Mouse (Mus musculus): ENCODE data around the gene Rpe65. TPM values are rescaled to one million over a fixed set of nuclear protein-coding genes. Genes with fewer than 3 reads are reported as not detected.

Rpe65 gene
- total RNA-seq (2021): not detected

- no peak for DNase-seq
These were observed at the start of gene Rpe65 for GRCm38 (mm10) chr3:159598875-159599274. Gene Rpe65 (plus strand): TSS chr3:159599175.

- DNase-seq: no peak
These were observed 48.8 kb upstream of the Rpe65 start for GRCm38 (mm10) chr3:159550224-159550623.

GRCm38 (mm10) chr3:159614977-159615376 is 16.0 kb downstream of the Rpe65 start:
- DNase-seq: no peak

- no peak for DNase-seq
These were observed 22.1 kb downstream of the Rpe65 start for GRCm38 (mm10) chr3:159621026-159621425.

- no peak for DNase-seq
These were observed 25.0 kb downstream of the Rpe65 start for GRCm38 (mm10) chr3:159624010-159624409.

GRCm38 (mm10) chr3:159660741-159661140 is 61.8 kb downstream of the Rpe65 start:
- no peak for DNase-seq

- no peak for DNase-seq
These were observed 64.4 kb downstream of the Rpe65 start for GRCm38 (mm10) chr3:159663333-159663732.

Other genes with a start within 250 kb of the Rpe65 start
- gene Depdc1a, start 103.7 kb upstream of the Rpe65 start, total RNA-seq (2021): under 1 TPM in 1 of 2 experiments, not detected in 1; 0.20 TPM
- gene Wls, start 240.5 kb downstream of the Rpe65 start, total RNA-seq (2021): 10 to 100 TPM; 20.6 to 22.2 TPM